Mouse (Mus musculus) stomach, postnatal 0 days (tissue): ENCODE measurements at regions not wholly inside any gene's neighbourhood (a gene's known extent, or its start where the extent isn't known, plus 50 kb on each side); places are given as distances from the start of the nearest gene placed in this dataset.

ENCODE experiments used
- CTCF ChIP-seq: IDR thresholded peaks from 2 replicates; pipeline ENCODE4 v1.5.1; 2016; ENCODE audit warnings: antibody characterized with exemption, low read depth, mild to moderate bottlenecking, moderate library complexity
- EP300 ChIP-seq: optimal IDR thresholded peaks from 2 replicates; pipeline ENCODE3; 2016; ENCODE audit warnings: antibody characterized with exemption

DNA sequence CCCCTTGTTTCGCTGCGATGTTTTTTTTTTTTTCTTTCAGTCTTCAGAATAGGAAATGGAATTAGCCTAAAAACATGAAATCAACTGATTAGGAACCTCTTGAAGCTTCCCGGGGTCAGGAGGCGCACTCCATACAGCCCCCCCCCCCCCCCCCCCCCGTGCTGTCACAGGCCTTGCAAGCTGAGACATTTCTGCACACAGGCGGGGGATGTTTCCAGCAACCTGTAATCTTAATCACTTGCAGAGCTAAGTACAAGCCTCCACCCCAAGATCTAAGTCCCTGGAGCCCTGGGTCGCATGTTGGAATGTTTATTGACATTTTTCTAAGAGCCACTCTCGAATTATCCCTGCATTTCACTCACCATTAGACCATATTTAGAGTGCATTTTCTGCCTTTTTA, 2381.4 kb upstream of the Gm7489 start:
- TF ChIP-seq EP300 (no peak), CTCF (no peak)
